Mouse (Mus musculus) ES-Bruce4 (cell line): ENCODE data around the gene Cacna1f. TPM values are rescaled to one million over a fixed set of nuclear protein-coding genes. Genes with fewer than 3 reads are reported as not detected.

Source experiments
- H3K27ac ChIP-seq: 2 replicates; pipeline ENCODE4 v1.5.1; 2012; ENCODE audit warnings: low read length, inconsistent platforms; ENCODE audit not compliant: insufficient read depth
- H3K27me3 ChIP-seq: 2 replicates; pipeline ENCODE4 v1.6.1; 2012; ENCODE audit warnings: mild to moderate bottlenecking, low read length, inconsistent platforms; ENCODE audit not compliant: control insufficient read depth, poor library complexity, insufficient read depth, severe bottlenecking
- H3K36me3 ChIP-seq: 2 replicates; pipeline ENCODE4 v1.6.1; 2012; ENCODE audit warnings: inconsistent platforms, mild to moderate bottlenecking, low read length, moderate library complexity; ENCODE audit not compliant: control insufficient read depth, poor library complexity, insufficient read depth, severe bottlenecking
- H3K4me1 ChIP-seq: one replicate; pipeline ENCODE4 v1.8.1; 2011; ENCODE audit warnings: low read length; ENCODE audit not compliant: control insufficient read depth, insufficient read depth
- H3K4me3 ChIP-seq: 2 replicates; pipeline ENCODE4 v1.5.1; 2011; ENCODE audit warnings: low read depth, mild to moderate bottlenecking, low read length
- H3K9ac ChIP-seq: 2 replicates; pipeline ENCODE4 v1.6.1; 2012; ENCODE audit warnings: low read depth, mild to moderate bottlenecking, inconsistent platforms; ENCODE audit not compliant: poor library complexity, severe bottlenecking
- H3K9me3 ChIP-seq: replicated peaks from 2 replicates; pipeline ENCODE4 v1.6.1; 2012; ENCODE audit warnings: mild to moderate bottlenecking, low read length, inconsistent platforms; ENCODE audit not compliant: control insufficient read depth, poor library complexity, insufficient read depth, severe bottlenecking
- CTCF ChIP-seq: IDR thresholded peaks from one replicate; pipeline ENCODE4 v1.8.1; 2011; ENCODE audit warnings: low read depth, low read length
- EP300 ChIP-seq: IDR thresholded peaks from 2 replicates; pipeline ENCODE4 v1.6.1; 2011; ENCODE audit warnings: low read depth, low read length; ENCODE audit not compliant: insufficient read depth
- POLR2A ChIP-seq: IDR thresholded peaks from one replicate; pipeline ENCODE4 v1.8.1; 2011; ENCODE audit warnings: low read length; ENCODE audit not compliant: insufficient read depth
- polyA plus RNA-seq: library from polyadenylated mRNA; stranded (reverse); fragments of >200 nt; gene quantifications from 2 replicates; pipeline ENCODE4 v1.2.4, GENCODE M21; 2011; ENCODE audit warnings: low read depth; ENCODE audit not compliant: missing spikeins, insufficient read depth, insufficient read length

Cacna1f gene
- 0.14 and 0.16 TPM in 2 replicates for polyA plus RNA-seq

DNA sequence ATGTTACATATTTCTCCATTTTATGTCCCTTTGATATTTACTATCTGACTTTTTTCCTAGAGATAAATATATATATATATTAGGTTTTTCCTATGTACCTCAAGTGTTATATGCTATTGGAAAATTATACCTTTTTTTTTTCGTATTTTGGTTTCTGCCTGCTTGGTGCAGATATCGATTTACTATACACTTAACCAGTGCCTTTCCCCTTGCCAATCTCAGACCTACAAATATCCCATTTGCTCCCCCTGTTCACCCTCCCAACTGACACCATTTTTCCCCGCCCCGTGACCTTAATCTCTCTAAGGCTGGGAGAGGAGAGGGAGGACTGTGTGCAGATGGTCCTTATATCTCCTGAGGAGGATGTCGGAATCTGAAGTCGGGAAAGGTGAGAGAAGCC is at the start of gene Cacna1f:
Cacna1f (plus strand) TSS at position 301 of the 400 bp plus-strand sequence.
- Histone ChIP-seq H3K36me3 (no peaks in the 10 kb centered on the region), H3K27ac (no peak within 1 kb of the TSS), H3K4me3 (no peak within 1 kb of the TSS), H3K27me3 (no peaks in the 10 kb centered on the region; the same call in none of the 2 replicates), H3K9ac (no peak within 1 kb of the TSS), H3K4me1 (no peaks in the 10 kb centered on the region), H3K9me3 (no peaks in the 10 kb centered on the region)
- TF ChIP-seq EP300 (no peak), CTCF (no peak), POLR2A (no peak)

DNA sequence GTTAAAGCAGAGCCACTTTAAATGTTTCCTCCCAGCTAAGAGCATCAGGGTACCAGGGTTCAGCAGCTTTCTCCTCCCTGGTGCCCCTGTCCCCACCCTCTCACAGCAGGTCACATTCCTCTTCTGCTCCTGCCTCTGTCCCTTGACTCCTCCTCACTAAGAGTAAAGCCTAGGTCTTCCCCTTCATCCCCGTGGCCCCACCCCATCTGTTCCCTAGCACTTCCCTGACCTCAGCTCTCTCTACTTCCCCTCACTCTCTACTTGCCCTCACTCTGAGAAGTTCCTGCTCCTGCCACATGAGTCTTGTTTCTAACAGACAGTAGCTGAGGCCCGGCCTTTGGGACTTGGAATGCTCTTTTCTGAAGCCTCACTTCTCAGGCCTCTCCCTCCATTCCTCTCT is 43.8 kb upstream of the Cacna1f start:
- TF ChIP-seq EP300 (no peak), POLR2A (no peak), CTCF (no peak)
- H3K9me3 ChIP-seq = no peaks in the 10 kb centered on the region
- no peaks in the 10 kb centered on the region for H3K4me1 ChIP-seq

GRCm38 (mm10) chrX:7566352-7566751 is 40.5 kb upstream of the Cacna1f start:
- Histone ChIP-seq H3K4me1 (no peaks in the 10 kb centered on the region), H3K27me3 (no peaks in the 10 kb centered on the region), H3K9me3 (no peaks in the 10 kb centered on the region), H3K27ac (no peak overlapping the region), H3K36me3 (no peaks in the 10 kb centered on the region), H3K4me3 (no peak overlapping the region), H3K9ac (no peak overlapping the region)
- TF ChIP-seq EP300 (no peak), POLR2A (no peak), CTCF (no peak)

More for the DNA sequence above, 43.8 kb upstream of the Cacna1f start:
- H3K36me3 ChIP-seq = no peaks in the 10 kb centered on the region
- no peaks in the 10 kb centered on the region for H3K27me3 ChIP-seq
- no peak overlapping the region for H3K9ac ChIP-seq
- H3K27ac ChIP-seq = no peak overlapping the region
- no peak overlapping the region for H3K4me3 ChIP-seq

GRCm38 (mm10) chrX:7567491-7567890 is 39.4 kb upstream of the Cacna1f start:
- Histone ChIP-seq H3K27me3 (no peaks in the 10 kb centered on the region), H3K9me3 (no peaks in the 10 kb centered on the region), H3K4me1 (peaks cover 1% of the 10 kb centered on the region), H3K36me3 (no peaks in the 10 kb centered on the region), H3K4me3 (no peak overlapping the region), H3K9ac (no peak overlapping the region), H3K27ac (no peak overlapping the region)
- TF ChIP-seq CTCF = no peak

GRCm38 (mm10) chrX:7570481-7571175 is 36.3 kb upstream of the Cacna1f start:
- H3K36me3 ChIP-seq = no peaks in the 10 kb centered on the region
- no peak for TF ChIP-seq EP300
- no peak for TF ChIP-seq CTCF
- TF ChIP-seq POLR2A = no peak
- H3K9ac ChIP-seq = no peak overlapping the region
- no peak overlapping the region for H3K27ac ChIP-seq
- H3K4me1 ChIP-seq = peaks cover 1% of the 10 kb centered on the region
- no peak overlapping the region for H3K4me3 ChIP-seq
- no peaks in the 10 kb centered on the region for H3K27me3 ChIP-seq
- H3K9me3 ChIP-seq = no peaks in the 10 kb centered on the region

GRCm38 (mm10) chrX:7571565-7572136 is 35.2 kb upstream of the Cacna1f start:
- Histone ChIP-seq H3K4me3 (no peak overlapping the region), H3K27me3 (no peaks in the 10 kb centered on the region), H3K9ac (no peak overlapping the region; the same call in 1 of the 2 replicates), H3K27ac (no peak overlapping the region), H3K36me3 (no peaks in the 10 kb centered on the region), H3K9me3 (no peaks in the 10 kb centered on the region), H3K4me1 (peaks cover 1% of the 10 kb centered on the region)
- TF ChIP-seq EP300 = no peak
- TF ChIP-seq POLR2A = no peak
- no peak for TF ChIP-seq CTCF
